Mouse (Mus musculus) forebrain, embryonic 12.5 days (tissue): Measurements from ENCODE around the gene Cops2. TPM values are rescaled to one million over a fixed set of nuclear protein-coding genes. Genes with fewer than 3 reads are reported as not detected.

Source experiments
- ATAC-seq: fragments of 200-750 bp; cut with Nextera tagmentation; 2 replicates; pipeline ENCODE4 v1.8.0; 2017; ENCODE audit warnings: moderate TSS enrichment; ENCODE audit not compliant: low FRiP score
- H3K27ac ChIP-seq: fragments of 300-500 bp; sonication (generic); 2 replicates; pipeline ENCODE4 v1.5.1; 2016; ENCODE audit warnings: mild to moderate bottlenecking
- H3K27me3 ChIP-seq: fragments of 300-500 bp; sonication (generic); 2 replicates; pipeline ENCODE4 v1.6.1; 2016; ENCODE audit warnings: mild to moderate bottlenecking
- H3K36me3 ChIP-seq: fragments of 300-500 bp; sonication (generic); replicated peaks from 2 replicates; pipeline ENCODE4 v1.6.1; 2016; ENCODE audit warnings: mild to moderate bottlenecking
- H3K4me1 ChIP-seq: fragments of 300-500 bp; sonication (generic); 2 replicates; pipeline ENCODE4 v1.6.1; 2016
- H3K4me2 ChIP-seq: fragments of 300-500 bp; sonication (generic); 2 replicates; pipeline ENCODE4 v1.6.1; 2016; ENCODE audit warnings: mild to moderate bottlenecking, moderate library complexity
- H3K4me3 ChIP-seq: fragments of 300-500 bp; sonication (generic); replicated peaks from 2 replicates; pipeline ENCODE4 v1.5.1; 2016; ENCODE audit warnings: mild to moderate bottlenecking
- H3K9ac ChIP-seq: fragments of 300-500 bp; sonication (generic); 2 replicates; pipeline ENCODE4 v1.6.1; 2016; ENCODE audit warnings: mild to moderate bottlenecking
- H3K9me3 ChIP-seq: fragments of 300-500 bp; sonication (generic); 2 replicates; pipeline ENCODE4 v1.6.1; 2016
- WGBS: fragments of 180-500 bp; shearing (Covaris S2); methylation state at CpG from one replicate; pipeline ENCODE4 v1.1.7; 2016; 5-methylcytosine and 5-hydroxymethylcytosine counted together
- polyA plus RNA-seq: library from polyadenylated mRNA; unstranded; fragments of >200 nt; fragmentation: Nextera tagmentation; extraction: Ambion mirVana; gene quantifications from 2 replicates; pipeline ENCODE4 v1.2.1, GENCODE M21; 2016

Cops2 gene
- 80.7 and 81.3 TPM in 2 replicates for polyA plus RNA-seq

- Histone ChIP-seq H3K27ac (peak within 1 kb of the TSS; percentile 86), H3K9me3 (no peaks in the 10 kb centered on the region)
- under 1% methylated on average over 47 of the region's 54 CpGs for WGBS
These were observed at the start of gene Cops2, which contains the start of gene Galk2 for GRCm38 (mm10) chr2:125858521-125859280. Gene Cops2, minus strand, starts transcription at chr2:125859139. Gene Galk2, plus strand, starts transcription at chr2:125859109.

GRCm38 (mm10) chr2:125907580-125908255 lies 48.8 kb upstream of the Cops2 start:
- ATAC-seq, result no peak
- no peaks in the 10 kb centered on the region; the same call in 1 of the 2 replicates for H3K4me1 ChIP-seq
- no peak overlapping the region for H3K27ac ChIP-seq
- H3K9ac ChIP-seq, result no peak overlapping the region
- no peaks in the 10 kb centered on the region for H3K36me3 ChIP-seq
- H3K4me3 ChIP-seq, result no peak overlapping the region
- no peak overlapping the region for H3K4me2 ChIP-seq
- no peaks in the 10 kb centered on the region for H3K27me3 ChIP-seq
- WGBS, result 82% methylated on average over 4 of the region's 4 CpGs
- H3K9me3 ChIP-seq, result no peaks in the 10 kb centered on the region

More at GRCm38 (mm10) chr2:125858521-125859280, at the start of gene Cops2, which contains the start of gene Galk2:
- ATAC-seq, result peak; percentile 98
- no peaks in the 10 kb centered on the region for H3K27me3 ChIP-seq
- no peaks in the 10 kb centered on the region for H3K36me3 ChIP-seq
- peak within 1 kb of the TSS; percentile 100 for H3K4me3 ChIP-seq
- H3K4me2 ChIP-seq, result peak within 1 kb of the TSS; percentile 67
- peak within 1 kb of the TSS; percentile 99 for H3K9ac ChIP-seq
- H3K4me1 ChIP-seq, result peaks cover 8% of the 10 kb centered on the region; the same call in 1 of the 2 replicates

DNA sequence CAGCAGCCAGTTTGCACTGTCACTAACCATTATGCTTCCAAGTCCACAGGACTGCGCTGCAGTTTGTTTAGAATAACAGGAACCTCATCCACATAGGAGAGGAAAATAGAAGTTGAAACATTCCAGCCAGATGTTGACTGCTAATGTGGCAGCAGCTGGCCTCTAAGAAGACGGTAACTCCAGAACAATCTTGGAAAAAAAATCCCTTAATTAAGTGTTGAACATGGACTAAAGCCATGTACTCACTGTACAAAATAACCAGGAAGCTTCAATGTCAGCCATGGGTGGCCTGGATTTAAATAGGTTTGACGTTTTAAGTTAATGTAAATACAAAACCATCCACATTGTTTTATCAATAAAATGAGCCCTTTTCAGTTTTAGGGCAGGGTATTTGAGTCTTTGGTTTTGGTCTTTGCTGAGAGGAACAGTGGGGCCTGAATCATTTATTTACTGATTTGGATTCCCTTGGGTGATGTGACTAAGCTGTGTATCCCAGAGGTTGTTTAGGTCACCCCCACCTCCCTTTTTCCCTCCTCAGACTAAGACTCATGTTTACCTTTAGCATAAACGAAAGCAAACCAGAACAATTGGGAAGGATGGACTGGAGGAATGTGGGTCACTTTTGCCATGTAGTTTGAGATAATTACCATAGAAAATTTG lies 47.6 kb upstream of the Cops2 start:
- Histone ChIP-seq H3K27ac (no peak overlapping the region), H3K4me1 (no peaks in the 10 kb centered on the region; the same call in 1 of the 2 replicates), H3K27me3 (no peaks in the 10 kb centered on the region), H3K4me3 (no peak overlapping the region), H3K9ac (no peak overlapping the region), H3K36me3 (no peaks in the 10 kb centered on the region), H3K4me2 (no peak overlapping the region), H3K9me3 (no peaks in the 10 kb centered on the region)
- ATAC-seq, result no peak
- WGBS, result 82% methylated on average over 4 of the region's 4 CpGs

GRCm38 (mm10) chr2:125901426-125901825 lies 42.5 kb upstream of the Cops2 start:
- Histone ChIP-seq H3K36me3 (no peaks in the 10 kb centered on the region), H3K4me2 (no peak overlapping the region), H3K4me1 (no peaks in the 10 kb centered on the region), H3K9ac (no peak overlapping the region), H3K4me3 (no peak overlapping the region), H3K27me3 (no peaks in the 10 kb centered on the region), H3K27ac (no peak overlapping the region), H3K9me3 (no peaks in the 10 kb centered on the region)
- WGBS, result 94% methylated on average over 3 of the region's 3 CpGs
- ATAC-seq, result no peak

DNA sequence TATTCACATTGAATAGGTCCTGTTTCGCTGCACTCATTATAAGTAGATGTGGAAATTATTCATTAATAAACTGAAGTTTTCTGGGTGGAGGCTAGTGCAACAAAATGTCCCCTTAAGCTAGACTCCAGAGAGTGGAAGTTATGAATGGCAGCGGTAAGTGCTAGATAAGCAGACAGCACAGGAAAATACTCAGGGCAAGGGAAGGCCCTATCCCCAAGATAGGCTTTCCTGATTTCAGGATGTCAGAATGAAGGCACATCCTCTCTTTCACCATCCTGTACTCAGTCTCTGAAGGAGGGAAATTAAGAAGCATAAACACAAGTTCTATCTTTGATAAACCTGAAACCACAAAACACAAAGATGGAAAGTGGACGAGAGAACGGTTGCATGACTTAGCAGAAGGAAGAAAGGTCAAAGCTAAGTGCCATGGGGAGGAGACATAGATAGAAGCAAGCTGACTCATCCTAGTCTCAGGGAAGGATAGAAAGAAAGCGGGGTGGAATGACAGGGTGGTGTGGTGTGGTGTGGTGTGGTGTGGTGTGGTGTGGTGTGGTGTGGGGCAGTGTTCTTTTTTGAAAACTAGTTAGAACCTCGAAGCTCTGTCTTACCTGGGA lies 42.0 kb upstream of the Cops2 start:
- H3K4me3 ChIP-seq, result no peak overlapping the region
- H3K9me3 ChIP-seq, result no peaks in the 10 kb centered on the region
- H3K9ac ChIP-seq, result no peak overlapping the region
- no peaks in the 10 kb centered on the region for H3K36me3 ChIP-seq
- no peak overlapping the region for H3K4me2 ChIP-seq
- no peaks in the 10 kb centered on the region for H3K27me3 ChIP-seq
- H3K4me1 ChIP-seq, result no peaks in the 10 kb centered on the region
- H3K27ac ChIP-seq, result no peak overlapping the region
- WGBS, result 92% methylated on average over 6 of the region's 6 CpGs
- ATAC-seq, result no peak

DNA sequence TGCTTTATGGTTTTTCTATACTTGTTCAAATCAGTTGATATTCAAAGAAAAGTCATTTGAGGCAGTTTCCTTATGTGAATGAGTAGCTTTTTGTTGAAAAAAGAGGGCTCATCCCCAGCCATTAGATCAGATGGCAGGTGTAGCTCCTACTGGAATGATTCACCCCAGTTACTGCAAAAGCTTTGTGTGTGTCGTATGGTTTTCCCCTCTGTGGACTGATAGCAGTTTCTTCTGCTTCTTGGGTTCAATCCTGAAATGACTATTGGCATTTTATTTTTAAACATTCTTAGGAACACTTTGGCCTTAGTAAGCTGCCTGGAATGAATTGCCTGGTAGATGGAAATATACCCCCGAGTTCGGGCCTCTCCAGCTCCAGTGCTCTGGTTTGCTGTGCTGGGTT lies 37.4 kb upstream of the Cops2 start:
- no peak overlapping the region for H3K9ac ChIP-seq
- no peak overlapping the region for H3K4me3 ChIP-seq
- H3K36me3 ChIP-seq, result no peaks in the 10 kb centered on the region

DNA sequence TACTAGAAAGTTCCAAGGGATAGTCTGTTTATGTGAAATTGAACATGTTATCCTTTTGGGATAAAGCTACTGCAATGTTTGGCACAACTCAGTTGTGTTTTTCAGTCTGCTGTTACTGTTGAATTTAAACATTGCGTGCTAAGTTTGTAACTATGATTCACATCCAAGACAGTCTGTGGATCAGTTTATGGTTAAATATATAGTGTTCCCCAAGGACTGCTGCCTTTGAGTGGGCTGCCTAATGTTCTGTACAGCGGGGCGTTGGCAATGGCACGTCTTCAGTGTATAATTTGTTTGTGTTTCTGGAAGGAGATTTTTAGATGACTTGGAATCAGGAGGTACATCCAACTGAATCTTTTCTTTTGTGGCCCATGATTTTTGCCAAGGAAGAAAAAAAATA lies 36.2 kb upstream of the Cops2 start:
- H3K9me3 ChIP-seq, result no peaks in the 10 kb centered on the region
- no peak overlapping the region for H3K4me2 ChIP-seq
- H3K27ac ChIP-seq, result no peak overlapping the region
- no peak overlapping the region for H3K9ac ChIP-seq
- no peak for ATAC-seq
- no peaks in the 10 kb centered on the region for H3K36me3 ChIP-seq
- H3K27me3 ChIP-seq, result no peaks in the 10 kb centered on the region
- WGBS, result 94% methylated on average over 4 of the region's 4 CpGs
- H3K4me1 ChIP-seq, result no peaks in the 10 kb centered on the region
- no peak overlapping the region for H3K4me3 ChIP-seq

More for the DNA sequence above, 37.4 kb upstream of the Cops2 start:
- Histone ChIP-seq H3K9me3 (no peaks in the 10 kb centered on the region), H3K4me1 (no peaks in the 10 kb centered on the region), H3K4me2 (no peak overlapping the region), H3K27me3 (no peaks in the 10 kb centered on the region), H3K27ac (no peak overlapping the region)
- ATAC-seq, result no peak
- 93% methylated on average over 3 of the region's 3 CpGs for WGBS

DNA sequence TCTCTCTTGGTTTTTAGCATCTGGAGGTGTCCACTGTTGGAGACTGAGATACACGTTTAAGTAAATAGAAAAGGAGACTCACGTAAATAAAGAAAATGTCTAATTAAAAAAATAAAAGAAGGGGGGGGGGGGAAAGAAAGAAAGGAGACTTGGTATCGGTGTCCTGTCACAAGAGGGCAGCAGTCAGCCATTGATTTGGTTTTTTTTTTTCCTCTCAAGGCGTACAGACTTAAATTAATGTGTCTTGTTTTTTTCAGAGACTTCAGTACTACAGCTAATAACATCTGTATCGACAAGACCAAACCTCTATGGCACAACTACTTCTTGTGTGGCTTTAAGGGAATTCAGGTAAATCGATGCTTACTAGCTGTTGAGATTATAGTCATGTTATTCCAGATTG lies 34.2 kb upstream of the Cops2 start:
- 44% methylated on average over 6 of the region's 6 CpGs for WGBS
- Histone ChIP-seq H3K27me3 (no peaks in the 10 kb centered on the region), H3K4me3 (no peak overlapping the region), H3K4me1 (no peaks in the 10 kb centered on the region), H3K9ac (no peak overlapping the region), H3K36me3 (no peaks in the 10 kb centered on the region), H3K27ac (no peak overlapping the region), H3K4me2 (no peak overlapping the region), H3K9me3 (no peaks in the 10 kb centered on the region)
- no peak for ATAC-seq

GRCm38 (mm10) chr2:125885891-125886576 lies 27.1 kb upstream of the Cops2 start:
- no peak overlapping the region for H3K27ac ChIP-seq
- WGBS, result 86% methylated on average over 4 of the region's 4 CpGs
- H3K4me1 ChIP-seq, result no peaks in the 10 kb centered on the region
- no peaks in the 10 kb centered on the region for H3K9me3 ChIP-seq
- H3K36me3 ChIP-seq, result no peaks in the 10 kb centered on the region
- H3K4me2 ChIP-seq, result no peak overlapping the region
- no peaks in the 10 kb centered on the region for H3K27me3 ChIP-seq
- no peak for ATAC-seq
- H3K9ac ChIP-seq, result no peak overlapping the region
- H3K4me3 ChIP-seq, result no peak overlapping the region

- H3K4me3 ChIP-seq, result no peak overlapping the region
- no peak overlapping the region for H3K9ac ChIP-seq
- no peak overlapping the region for H3K27ac ChIP-seq
- 87% methylated on average over 3 of the region's 3 CpGs for WGBS
- peaks cover 16% of the 10 kb centered on the region for H3K4me1 ChIP-seq
- H3K4me2 ChIP-seq, result no peak overlapping the region
- no peaks in the 10 kb centered on the region for H3K27me3 ChIP-seq
- H3K9me3 ChIP-seq, result no peaks in the 10 kb centered on the region
- ATAC-seq, result no peak
- no peaks in the 10 kb centered on the region for H3K36me3 ChIP-seq
These were observed 11.2 kb upstream of the Cops2 start for GRCm38 (mm10) chr2:125870159-125870558.

GRCm38 (mm10) chr2:125868301-125868700 lies 9.4 kb upstream of the Cops2 start:
- Histone ChIP-seq H3K27me3 (no peaks in the 10 kb centered on the region), H3K9ac (no peak overlapping the region), H3K4me1 (peaks cover 16% of the 10 kb centered on the region), H3K27ac (no peak overlapping the region), H3K36me3 (no peaks in the 10 kb centered on the region), H3K4me2 (no peak overlapping the region), H3K9me3 (no peaks in the 10 kb centered on the region), H3K4me3 (no peak overlapping the region)
- no peak for ATAC-seq
- 87% methylated on average over 3 of the region's 3 CpGs for WGBS
